Mouse (Mus musculus) testis, postnatal 10 days (tissue): Measurements from ENCODE around the gene Igf1r.

Experiments
- DNase-seq: peaks from one replicate; pipeline ENCODE4 v3.0.0; 2021; ENCODE audit warnings: low spot score

The Igf1r gene

GRCm38 (mm10) chr7:68009635-68010034 is 57.0 kb downstream of the Igf1r start:
- no peak for DNase-seq

GRCm38 (mm10) chr7:68010168-68010567 is 57.5 kb downstream of the Igf1r start:
- DNase-seq, result no peak

- DNase-seq, result no peak
These were observed 58.2 kb downstream of the Igf1r start for GRCm38 (mm10) chr7:68010802-68011201.

- no peak for DNase-seq
These were observed 58.9 kb downstream of the Igf1r start for GRCm38 (mm10) chr7:68011385-68012122.

GRCm38 (mm10) chr7:68012123-68012474 is 59.5 kb downstream of the Igf1r start:
- no peak for DNase-seq

GRCm38 (mm10) chr7:68014495-68014894 is 61.9 kb downstream of the Igf1r start:
- DNase-seq, result no peak

- DNase-seq, result no peak
These were observed 62.8 kb downstream of the Igf1r start for GRCm38 (mm10) chr7:68015404-68015803.

- DNase-seq, result no peak
These were observed 65.4 kb downstream of the Igf1r start for GRCm38 (mm10) chr7:68018038-68018437.

- DNase-seq, result no peak
These were observed 67.9 kb downstream of the Igf1r start for GRCm38 (mm10) chr7:68020556-68020955.

- DNase-seq, result no peak
These were observed 69.1 kb downstream of the Igf1r start for GRCm38 (mm10) chr7:68021741-68022140.

- DNase-seq, result no peak
These were observed 69.6 kb downstream of the Igf1r start for GRCm38 (mm10) chr7:68022188-68022587.

GRCm38 (mm10) chr7:68023882-68024281 is 71.3 kb downstream of the Igf1r start:
- no peak for DNase-seq

GRCm38 (mm10) chr7:68024625-68025024 is 72.0 kb downstream of the Igf1r start:
- DNase-seq, result no peak

GRCm38 (mm10) chr7:68025396-68025795 is 72.8 kb downstream of the Igf1r start:
- DNase-seq, result no peak

GRCm38 (mm10) chr7:68026076-68026475 is 73.4 kb downstream of the Igf1r start:
- DNase-seq, result no peak

GRCm38 (mm10) chr7:68028167-68028566 is 75.5 kb downstream of the Igf1r start:
- DNase-seq, result no peak

GRCm38 (mm10) chr7:68030846-68031245 is 78.2 kb downstream of the Igf1r start:
- no peak for DNase-seq

GRCm38 (mm10) chr7:68036527-68036926 is 83.9 kb downstream of the Igf1r start:
- DNase-seq, result no peak

GRCm38 (mm10) chr7:68038846-68039245 is 86.2 kb downstream of the Igf1r start:
- DNase-seq, result no peak

GRCm38 (mm10) chr7:68039550-68039949 is 86.9 kb downstream of the Igf1r start:
- no peak for DNase-seq

- DNase-seq, result no peak
These were observed 92.0 kb downstream of the Igf1r start for GRCm38 (mm10) chr7:68044621-68045020.

GRCm38 (mm10) chr7:68047152-68047551 is 94.5 kb downstream of the Igf1r start:
- DNase-seq, result no peak

- no peak for DNase-seq
These were observed 95.9 kb downstream of the Igf1r start for GRCm38 (mm10) chr7:68048532-68048931.

- DNase-seq, result no peak
These were observed 96.4 kb downstream of the Igf1r start for GRCm38 (mm10) chr7:68049048-68049447.
